Mouse (Mus musculus) macrophage (primary cell): ENCODE results near the gene Skida1. TPM values are rescaled to one million over a fixed set of nuclear protein-coding genes. Genes with fewer than 3 reads are reported as not detected.

Source experiments
- H3K27ac ChIP-seq: fragments of 350-480 bp; formaldehyde crosslinking; 2 replicates; pipeline ENCODE4 v1.9.0; 2021
- H3K36me3 ChIP-seq: fragments of 350-480 bp; formaldehyde crosslinking; 2 replicates; pipeline ENCODE4 v1.9.0; 2021; ENCODE audit errors: inconsistent target
- H3K4me3 ChIP-seq: fragments of 350-480 bp; formaldehyde crosslinking; 2 replicates; pipeline ENCODE4 v1.9.0; 2021; ENCODE audit errors: inconsistent target
- H3K79me2 ChIP-seq: fragments of 350-480 bp; formaldehyde crosslinking; 2 replicates; pipeline ENCODE4 v1.9.0; 2021; ENCODE audit errors: inconsistent target
- WGBS: methylation state at CpG from one replicate; pipeline ENCODE4 v1.1.7; 2026; ENCODE audit warnings: inconsistent platforms; ENCODE audit not compliant: missing documents; 5-methylcytosine and 5-hydroxymethylcytosine counted together
- polyA plus RNA-seq: library from polyadenylated mRNA; stranded (reverse); fragments of 250-400 nt; gene quantifications from 3 replicates; pipeline ENCODE4 v1.2.4, GENCODE M21; 2018; ENCODE audit warnings: inconsistent platforms

Skida1 gene
- polyA plus RNA-seq, 1 experiment from 2014 or later, result not detected

- H3K4me3 ChIP-seq, result no peak overlapping the region
- H3K79me2 ChIP-seq, result no peaks in the 10 kb centered on the region
- H3K36me3 ChIP-seq, result no peaks in the 10 kb centered on the region
- no peak overlapping the region for H3K27ac ChIP-seq
- WGBS, result 21% methylated on average over 2 of the region's 2 CpGs
These were observed 1.2 kb upstream of the Skida1 start for GRCm38 (mm10) chr2:18050018-18050417.

GRCm38 (mm10) chr2:18049279-18049821 lies 499 bp upstream of the Skida1 start:
- Histone ChIP-seq H3K79me2 (no peaks in the 10 kb centered on the region), H3K36me3 (no peaks in the 10 kb centered on the region), H3K27ac (no peak overlapping the region), H3K4me3 (no peak overlapping the region)
- WGBS, result 70% methylated on average over 11 of the region's 11 CpGs

GRCm38 (mm10) chr2:18047646-18048452 lies 1.0 kb downstream of the Skida1 start:
- no peaks in the 10 kb centered on the region for H3K79me2 ChIP-seq
- WGBS, result 0% methylated on average over 68 of the region's 70 CpGs
- no peak overlapping the region for H3K27ac ChIP-seq
- H3K36me3 ChIP-seq, result no peaks in the 10 kb centered on the region
- H3K4me3 ChIP-seq, result peak overlapping the region; percentile 30

- H3K27ac ChIP-seq, result no peak overlapping the region
- under 1% methylated on average over 61 of the region's 64 CpGs for WGBS
- H3K4me3 ChIP-seq, result peak overlapping the region; percentile 31
- no peaks in the 10 kb centered on the region for H3K36me3 ChIP-seq
- H3K79me2 ChIP-seq, result no peaks in the 10 kb centered on the region
These were observed 1.8 kb downstream of the Skida1 start for GRCm38 (mm10) chr2:18046758-18047645.

GRCm38 (mm10) chr2:18046186-18046585 lies 2.7 kb downstream of the Skida1 start:
- WGBS, result 55% methylated on average over 4 of the region's 4 CpGs
- no peak overlapping the region for H3K4me3 ChIP-seq
- H3K79me2 ChIP-seq, result no peaks in the 10 kb centered on the region
- H3K36me3 ChIP-seq, result no peaks in the 10 kb centered on the region
- no peak overlapping the region for H3K27ac ChIP-seq

- Histone ChIP-seq H3K4me3 (no peak overlapping the region), H3K36me3 (no peaks in the 10 kb centered on the region), H3K79me2 (no peaks in the 10 kb centered on the region), H3K27ac (no peak overlapping the region)
- 99% methylated on average over 6 of the region's 6 CpGs for WGBS
These were observed 3.1 kb downstream of the Skida1 start for GRCm38 (mm10) chr2:18045781-18046181.

GRCm38 (mm10) chr2:18045143-18045780 lies 3.6 kb downstream of the Skida1 start:
- 90% methylated on average over 7 of the region's 7 CpGs for WGBS
- no peak overlapping the region for H3K4me3 ChIP-seq

GRCm38 (mm10) chr2:18041199-18041885 lies 7.5 kb downstream of the Skida1 start:
- WGBS, result 91% methylated on average over 13 of the region's 14 CpGs
- H3K27ac ChIP-seq, result no peak overlapping the region
- no peaks in the 10 kb centered on the region for H3K36me3 ChIP-seq
- H3K4me3 ChIP-seq, result no peak overlapping the region
- H3K79me2 ChIP-seq, result no peaks in the 10 kb centered on the region

More at GRCm38 (mm10) chr2:18045143-18045780, 3.6 kb downstream of the Skida1 start:
- H3K27ac ChIP-seq, result no peak overlapping the region
- no peaks in the 10 kb centered on the region for H3K79me2 ChIP-seq
- H3K36me3 ChIP-seq, result no peaks in the 10 kb centered on the region

- no peak overlapping the region for H3K4me3 ChIP-seq
- no peaks in the 10 kb centered on the region for H3K79me2 ChIP-seq
- 95% methylated on average over 25 of the region's 27 CpGs for WGBS
- H3K36me3 ChIP-seq, result no peaks in the 10 kb centered on the region
- H3K27ac ChIP-seq, result no peak overlapping the region
These were observed 8.3 kb downstream of the Skida1 start for GRCm38 (mm10) chr2:18040347-18041160.

GRCm38 (mm10) chr2:18039566-18040290 lies 9.1 kb downstream of the Skida1 start:
- no peaks in the 10 kb centered on the region for H3K36me3 ChIP-seq

GRCm38 (mm10) chr2:18038895-18039371 lies 9.9 kb downstream of the Skida1 start:
- 93% methylated on average over 10 of the region's 10 CpGs for WGBS
- no peaks in the 10 kb centered on the region for H3K79me2 ChIP-seq

More at GRCm38 (mm10) chr2:18039566-18040290, 9.1 kb downstream of the Skida1 start:
- Histone ChIP-seq H3K27ac (no peak overlapping the region), H3K4me3 (no peak overlapping the region), H3K79me2 (no peaks in the 10 kb centered on the region)
- WGBS, result 82% methylated on average over 46 of the region's 46 CpGs

GRCm38 (mm10) chr2:18038141-18038752 lies 10.6 kb downstream of the Skida1 start:
- Histone ChIP-seq H3K36me3 (no peaks in the 10 kb centered on the region), H3K4me3 (no peak overlapping the region), H3K27ac (no peak overlapping the region), H3K79me2 (no peaks in the 10 kb centered on the region)
- 89% methylated on average over 3 of the region's 3 CpGs for WGBS

More at GRCm38 (mm10) chr2:18038895-18039371, 9.9 kb downstream of the Skida1 start:
- H3K36me3 ChIP-seq, result no peaks in the 10 kb centered on the region
- no peak overlapping the region for H3K27ac ChIP-seq
- H3K4me3 ChIP-seq, result no peak overlapping the region
